Mouse (Mus musculus) small intestine, adult 2 months (tissue): ENCODE data around the gene Deaf1.

Experiments used
- CTCF ChIP-seq: fragments of 200-500 bp; IDR thresholded peaks from 2 replicates; pipeline ENCODE4 v1.5.1; 2012; ENCODE audit warnings: low read depth, mild to moderate bottlenecking, control low read depth, inconsistent platforms, low read length, moderate library complexity, mixed read lengths; ENCODE audit not compliant: insufficient replicate concordance, insufficient read length; ENCODE audit errors: extremely low read depth
- POLR2A ChIP-seq: fragments of 200-500 bp; IDR thresholded peaks from 2 replicates; pipeline ENCODE4 v1.6.1; 2012; ENCODE audit warnings: low read depth, mild to moderate bottlenecking, control low read depth, inconsistent platforms, low read length, moderate library complexity

GRCm38 (mm10) chr7:141351061-141351460 is 23.6 kb upstream of the Deaf1 start:
- TF ChIP-seq CTCF (no peak), POLR2A (no peak)
